Mouse (Mus musculus): ENCODE measurements at regions not wholly inside any gene's neighbourhood (a gene's known extent, or its start where the extent isn't known, plus 50 kb on each side); places are given as distances from the start of the nearest gene placed in this dataset.

DNA sequence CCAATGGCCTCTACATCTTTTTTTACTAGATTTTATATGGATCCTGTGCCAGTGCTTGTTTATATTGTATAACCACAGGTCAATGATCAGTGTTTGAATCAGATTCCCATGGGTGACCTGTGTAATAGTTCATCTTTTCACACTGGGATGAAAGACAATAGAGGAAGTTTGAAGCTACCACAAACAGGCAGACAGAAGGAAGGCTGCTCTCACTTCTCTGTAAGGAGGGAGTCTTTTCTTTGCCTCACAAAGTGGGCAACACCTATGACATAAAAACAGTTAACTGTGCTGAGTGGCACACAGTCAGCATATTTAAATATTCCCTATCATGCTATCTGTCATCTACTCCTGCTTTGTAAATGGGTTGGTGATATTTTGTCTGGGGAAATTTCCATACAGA, 450.9 kb upstream of the Adgrl2 start:
- no peak for ATAC-seq (ENCODE audit: insufficient number of reproducible peaks, low FRiP score, low TSS enrichment)

DNA sequence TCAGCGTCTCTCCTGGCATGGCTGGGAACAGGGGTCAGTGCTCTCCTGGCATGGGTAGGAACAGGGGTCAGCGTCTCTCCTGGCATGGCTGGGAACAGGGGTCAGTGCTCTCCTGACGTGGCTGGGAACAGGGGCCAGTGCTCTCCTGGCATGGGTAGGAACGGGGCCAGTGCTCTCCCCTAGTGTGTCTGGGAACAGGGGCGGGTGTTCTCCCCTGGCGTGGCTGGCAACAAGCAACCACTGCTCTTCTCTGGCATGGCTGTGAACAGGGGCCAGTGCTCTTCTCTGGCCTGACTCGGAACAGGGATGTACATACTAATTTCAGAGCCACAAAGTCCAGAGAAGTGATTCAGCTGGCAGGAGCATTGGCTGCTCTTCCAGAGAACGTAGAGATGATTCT, 447.4 kb upstream of the Adgrl2 start:
- ATAC-seq (ENCODE audit: insufficient number of reproducible peaks, low FRiP score, low TSS enrichment) = no peak

DNA sequence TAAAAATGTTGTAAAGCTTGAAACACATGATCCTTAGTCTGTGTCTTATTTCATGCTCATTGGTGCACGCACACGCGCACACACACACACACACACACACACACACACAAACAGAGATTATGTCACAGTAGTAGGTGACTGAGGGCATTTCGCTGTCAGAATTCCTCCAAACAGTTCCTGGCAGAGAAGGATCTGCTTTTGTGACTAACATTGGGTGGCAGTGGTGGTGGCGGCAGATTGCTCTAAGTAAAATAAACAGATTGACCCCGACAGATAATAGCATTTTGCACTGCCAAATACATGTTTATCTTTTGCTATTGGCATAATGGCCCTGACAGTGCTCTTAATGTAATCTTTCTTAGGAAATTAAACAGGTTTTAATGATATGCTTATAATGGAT, 446.6 kb upstream of the Adgrl2 start:
- ATAC-seq (ENCODE audit: insufficient number of reproducible peaks, low FRiP score, low TSS enrichment) = no peak

DNA sequence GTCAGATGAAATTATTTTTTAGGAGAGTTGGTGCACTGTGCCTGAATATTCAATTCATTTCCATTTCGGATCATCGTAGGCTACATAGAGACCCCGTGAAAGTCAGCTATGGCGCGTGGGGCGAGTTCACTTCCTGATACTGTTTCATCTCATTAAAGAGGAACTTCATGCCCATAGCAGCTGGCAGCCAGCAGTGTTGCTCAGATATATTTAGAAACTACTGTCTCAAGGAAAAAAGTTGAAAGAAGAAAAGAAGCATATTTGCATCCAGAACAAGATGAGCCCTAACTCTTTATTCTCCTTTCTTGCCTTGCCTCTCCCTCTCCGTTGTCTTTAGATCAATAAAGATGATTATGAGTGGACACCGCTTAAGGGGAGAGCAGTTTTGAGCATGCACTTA, 446.1 kb upstream of the Adgrl2 start:
- ATAC-seq (ENCODE audit: insufficient number of reproducible peaks, low FRiP score, low TSS enrichment) = no peak

DNA sequence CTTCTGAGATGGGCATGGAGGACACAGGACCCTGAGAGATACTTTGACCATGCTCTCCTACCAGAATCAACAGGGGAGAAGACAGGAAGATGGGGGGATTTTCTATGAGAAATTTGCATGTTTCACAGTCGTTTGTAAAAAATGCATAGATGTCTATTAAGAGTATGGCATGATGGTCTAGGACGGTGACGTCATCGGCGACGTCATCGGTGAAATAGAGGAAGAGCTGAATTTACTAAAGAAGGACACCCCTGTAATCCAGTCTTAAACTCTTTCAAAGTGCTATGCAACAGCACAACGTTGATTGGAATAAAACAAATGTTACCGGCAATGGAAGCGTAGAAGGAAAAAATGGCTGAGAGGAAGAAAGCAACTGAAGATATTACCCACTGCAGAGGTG, 441.4 kb upstream of the Adgrl2 start:
- no peak for ATAC-seq (ENCODE audit: insufficient number of reproducible peaks, low FRiP score, low TSS enrichment)

DNA sequence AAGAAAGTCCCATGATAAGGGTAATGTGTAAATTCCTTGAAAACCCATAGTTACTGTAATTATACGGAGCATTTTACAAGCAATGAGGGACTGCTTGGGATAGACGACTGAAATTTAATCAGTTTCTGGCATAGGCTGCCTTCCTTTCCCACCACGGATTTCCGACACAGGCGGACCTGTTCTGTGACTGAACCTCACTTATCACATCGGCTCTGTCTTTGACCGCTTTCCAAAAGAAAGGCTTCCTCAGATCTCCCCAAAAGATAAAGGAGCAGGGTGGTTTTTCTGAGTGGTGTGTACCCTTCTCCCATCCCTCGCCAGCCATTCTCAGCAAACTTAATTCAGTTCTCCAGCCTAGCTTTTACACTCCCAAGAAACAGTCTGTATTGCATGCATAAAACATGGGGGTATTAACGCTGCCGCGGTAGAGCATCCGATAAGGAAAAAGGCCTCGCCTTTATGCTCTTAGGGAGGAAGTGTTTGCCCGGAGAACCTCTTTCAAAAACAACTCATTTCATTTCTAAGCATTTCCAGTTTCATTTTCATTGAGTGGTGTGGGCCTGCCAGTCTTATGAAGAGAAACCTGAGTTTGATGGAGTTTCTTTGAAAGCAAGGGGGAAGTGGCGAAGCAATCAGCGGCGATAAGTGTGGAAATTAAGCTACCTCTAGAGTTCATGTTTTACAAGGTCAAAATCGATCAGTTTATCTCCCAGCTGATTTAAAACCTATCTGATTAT, 435.8 kb upstream of the Adgrl2 start:
- ATAC-seq (ENCODE audit: insufficient number of reproducible peaks, low FRiP score, low TSS enrichment) = no peak

DNA sequence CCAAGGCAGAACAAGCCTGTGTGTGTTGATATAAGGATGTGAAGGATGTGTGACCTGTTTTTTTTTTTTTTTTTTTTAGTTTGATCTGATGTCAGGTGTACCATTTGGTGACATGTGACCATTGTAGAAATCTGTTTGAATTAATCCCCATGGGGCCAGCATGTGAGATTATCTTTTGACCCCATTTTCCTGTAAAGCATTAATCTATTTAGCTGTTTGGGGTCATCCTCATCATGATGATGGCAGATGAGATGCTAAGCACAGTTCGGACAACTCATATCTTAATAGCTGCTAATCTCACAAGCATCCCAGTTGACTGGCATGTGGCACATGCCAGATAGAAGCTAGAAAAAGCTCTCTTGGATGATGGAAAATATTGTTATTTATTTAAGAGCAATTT, 434.0 kb upstream of the Adgrl2 start:
- ATAC-seq (ENCODE audit: insufficient number of reproducible peaks, low FRiP score, low TSS enrichment) = no peak

DNA sequence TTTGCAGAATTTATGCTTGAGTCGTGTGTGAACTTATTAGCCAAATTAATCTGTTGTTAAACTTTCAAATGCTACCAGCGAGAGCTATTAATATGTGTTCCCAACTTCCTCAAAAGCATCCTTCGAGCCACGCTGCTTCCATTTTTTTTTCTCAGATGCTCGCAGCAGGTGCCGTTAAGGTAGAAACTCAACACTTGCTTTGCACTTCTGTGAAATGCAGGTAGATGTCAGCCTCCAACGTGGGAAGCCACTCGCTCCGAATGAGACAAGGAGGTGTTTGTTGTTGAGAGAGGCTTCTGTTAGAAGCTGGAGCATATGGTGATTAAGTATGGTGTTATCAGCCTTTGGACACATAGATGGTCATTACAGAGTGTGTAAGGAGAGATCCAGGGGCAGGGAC, 433.1 kb upstream of the Adgrl2 start:
- ATAC-seq (ENCODE audit: insufficient number of reproducible peaks, low FRiP score, low TSS enrichment) = peak; percentile 22; the same call in 1 of the 2 replicates

DNA sequence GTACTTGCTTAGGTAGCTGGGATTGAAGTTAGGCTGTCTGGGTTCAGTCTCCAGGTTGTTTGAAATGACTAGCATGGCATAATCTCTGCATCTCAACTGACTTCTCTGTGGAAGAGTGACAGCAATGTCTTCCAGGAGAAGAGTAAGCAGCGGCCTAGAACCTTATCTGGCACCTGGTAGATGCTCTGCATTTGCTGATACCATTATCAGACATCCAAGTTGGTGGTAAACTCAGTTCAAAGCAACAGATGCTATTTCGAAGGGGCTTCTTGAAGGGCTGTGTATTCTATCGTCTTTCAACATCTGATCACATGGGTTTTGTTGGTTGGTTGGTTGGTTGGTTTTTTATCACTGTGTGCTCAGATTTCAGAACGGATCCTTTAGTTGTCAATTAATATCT, 424.7 kb upstream of the Adgrl2 start:
- no peak for ATAC-seq (ENCODE audit: insufficient number of reproducible peaks, low FRiP score, low TSS enrichment)

DNA sequence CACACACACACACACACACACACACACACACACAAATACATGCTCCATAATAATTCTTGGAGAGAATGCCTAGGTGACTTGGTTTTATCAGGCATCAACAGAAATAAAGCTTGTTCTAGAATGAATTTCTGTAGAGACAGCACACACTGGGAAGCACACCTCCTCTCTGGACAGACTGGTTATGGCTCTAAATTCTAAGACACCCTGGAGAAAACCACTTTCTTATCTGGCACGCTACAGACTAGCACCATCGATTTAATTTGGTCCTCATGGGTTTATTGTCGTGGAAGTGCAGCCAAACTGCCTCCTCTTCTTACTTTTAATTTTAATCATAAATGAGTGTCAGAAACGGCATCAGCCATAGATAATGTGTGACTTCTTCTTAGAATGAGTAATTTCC, 422.8 kb upstream of the Adgrl2 start:
- no peak for ATAC-seq (ENCODE audit: insufficient number of reproducible peaks, low FRiP score, low TSS enrichment)

DNA sequence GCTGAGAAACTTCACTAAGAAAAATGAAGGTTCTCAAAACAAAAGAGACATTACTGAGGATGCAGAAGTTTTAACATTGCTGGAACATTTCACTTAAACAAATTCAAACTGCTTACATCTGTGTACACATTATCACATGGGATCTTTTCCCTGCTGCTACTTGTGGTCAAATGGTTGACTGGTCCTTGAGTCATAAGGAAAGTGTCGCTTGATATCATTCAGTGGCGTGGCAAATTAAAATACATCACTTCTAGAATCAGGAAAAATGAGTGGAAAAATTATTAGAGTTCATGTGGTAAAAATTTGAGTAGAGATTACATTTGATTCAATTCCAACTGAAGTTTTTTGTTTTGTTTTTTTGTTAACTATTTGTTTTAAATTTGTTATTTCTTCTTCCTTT, 420.2 kb upstream of the Adgrl2 start:
- no peak for ATAC-seq (ENCODE audit: insufficient number of reproducible peaks, low FRiP score, low TSS enrichment)

DNA sequence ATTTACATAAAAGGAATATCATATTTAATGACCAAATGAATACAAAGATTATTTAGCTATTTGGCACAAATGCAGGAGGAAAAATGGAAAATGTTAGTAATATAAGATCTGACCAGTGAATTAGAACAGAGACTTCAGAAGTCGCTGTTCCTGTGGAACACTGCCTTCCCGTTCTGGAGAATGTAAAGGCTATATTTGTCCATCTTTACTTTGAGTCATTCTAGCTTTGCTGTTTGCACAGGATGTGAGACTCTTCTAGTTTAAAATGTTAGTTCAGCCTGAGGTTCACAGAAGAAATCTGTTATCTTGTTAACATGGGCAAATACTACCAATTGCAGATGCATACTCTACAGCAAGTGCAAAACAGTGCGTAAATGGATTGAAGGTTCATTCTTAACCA, 418.5 kb upstream of the Adgrl2 start:
- no peak for ATAC-seq (ENCODE audit: insufficient number of reproducible peaks, low FRiP score, low TSS enrichment)

DNA sequence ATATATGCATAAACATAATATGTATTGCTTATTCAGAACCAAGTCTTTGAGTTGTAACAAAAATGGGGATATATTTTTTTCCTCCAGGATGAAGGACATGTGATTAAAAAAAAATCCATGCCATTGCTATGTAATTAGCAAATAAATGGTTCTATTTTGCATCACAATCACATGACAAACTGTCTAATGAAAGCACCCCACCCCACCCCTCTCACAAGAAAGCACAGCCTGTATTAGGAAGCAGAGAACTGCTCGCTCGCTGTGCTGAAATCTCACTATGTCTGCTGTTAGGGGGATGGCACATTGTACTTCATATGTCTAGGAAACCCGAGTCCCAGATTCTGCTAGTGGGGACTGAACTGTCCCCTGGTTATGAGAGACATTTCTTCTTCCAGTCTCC, 415.5 kb upstream of the Adgrl2 start:
- no peak for ATAC-seq (ENCODE audit: insufficient number of reproducible peaks, low FRiP score, low TSS enrichment)

DNA sequence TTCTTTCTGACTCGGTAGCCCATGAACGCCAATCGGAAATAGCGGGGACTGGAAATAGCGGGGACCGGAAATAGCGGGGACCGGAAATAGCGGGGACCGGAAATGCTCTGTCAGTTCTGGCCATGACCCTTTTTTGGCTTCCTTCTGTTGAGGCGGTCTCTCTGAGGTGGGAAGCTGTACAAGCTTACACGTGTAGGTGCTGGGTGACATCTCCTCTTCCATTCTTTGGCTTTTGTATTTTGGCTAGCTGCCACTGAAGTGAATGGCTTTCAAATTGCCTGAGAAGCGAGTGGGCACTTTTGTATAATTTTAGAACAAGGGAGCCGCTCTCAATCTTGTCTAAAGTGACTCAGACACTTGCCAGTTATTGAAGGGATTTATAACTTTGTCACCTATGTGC, 414.3 kb upstream of the Adgrl2 start:
- ATAC-seq (ENCODE audit: insufficient number of reproducible peaks, low FRiP score, low TSS enrichment) = no peak

DNA sequence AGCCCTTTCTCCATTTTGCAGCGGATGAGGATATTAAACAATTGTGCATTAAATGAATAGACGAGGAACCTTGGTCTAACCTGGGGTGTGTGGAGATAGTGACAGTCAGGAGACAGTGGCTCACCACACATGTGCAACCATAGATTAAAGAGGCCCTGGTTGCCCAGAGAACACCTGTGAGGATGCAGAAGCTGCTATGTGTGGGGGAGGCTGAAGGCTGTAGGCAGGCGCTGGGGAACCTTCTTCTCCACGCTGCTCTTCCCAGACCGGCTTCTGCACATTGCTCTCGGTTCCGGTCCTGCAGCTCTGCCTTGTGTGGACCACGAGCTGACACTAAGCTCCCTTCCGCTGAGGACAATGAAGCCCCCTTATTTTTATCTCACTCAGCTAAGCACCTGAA, 412.1 kb upstream of the Adgrl2 start:
- ATAC-seq (ENCODE audit: insufficient number of reproducible peaks, low FRiP score, low TSS enrichment) = no peak

DNA sequence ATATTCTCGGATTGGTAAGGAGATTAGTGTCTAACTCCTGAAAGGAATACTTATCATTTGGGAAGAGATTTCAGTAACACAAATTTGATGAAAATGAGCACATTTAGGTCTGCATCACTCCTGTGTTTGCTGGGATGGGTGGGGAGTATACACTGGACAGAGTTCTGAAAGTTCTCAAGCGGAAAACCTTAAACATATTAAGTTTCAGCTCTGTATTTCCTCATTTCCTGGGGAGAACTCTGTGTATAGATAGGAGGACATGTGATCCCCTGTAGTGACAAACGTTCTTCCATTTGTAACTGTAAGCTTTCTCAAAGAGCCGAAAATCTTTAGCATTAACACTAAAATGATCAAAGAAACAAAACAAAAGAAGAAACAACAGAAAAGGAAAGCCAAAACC, 404.7 kb upstream of the Adgrl2 start:
- no peak for ATAC-seq (ENCODE audit: insufficient number of reproducible peaks, low FRiP score, low TSS enrichment)

DNA sequence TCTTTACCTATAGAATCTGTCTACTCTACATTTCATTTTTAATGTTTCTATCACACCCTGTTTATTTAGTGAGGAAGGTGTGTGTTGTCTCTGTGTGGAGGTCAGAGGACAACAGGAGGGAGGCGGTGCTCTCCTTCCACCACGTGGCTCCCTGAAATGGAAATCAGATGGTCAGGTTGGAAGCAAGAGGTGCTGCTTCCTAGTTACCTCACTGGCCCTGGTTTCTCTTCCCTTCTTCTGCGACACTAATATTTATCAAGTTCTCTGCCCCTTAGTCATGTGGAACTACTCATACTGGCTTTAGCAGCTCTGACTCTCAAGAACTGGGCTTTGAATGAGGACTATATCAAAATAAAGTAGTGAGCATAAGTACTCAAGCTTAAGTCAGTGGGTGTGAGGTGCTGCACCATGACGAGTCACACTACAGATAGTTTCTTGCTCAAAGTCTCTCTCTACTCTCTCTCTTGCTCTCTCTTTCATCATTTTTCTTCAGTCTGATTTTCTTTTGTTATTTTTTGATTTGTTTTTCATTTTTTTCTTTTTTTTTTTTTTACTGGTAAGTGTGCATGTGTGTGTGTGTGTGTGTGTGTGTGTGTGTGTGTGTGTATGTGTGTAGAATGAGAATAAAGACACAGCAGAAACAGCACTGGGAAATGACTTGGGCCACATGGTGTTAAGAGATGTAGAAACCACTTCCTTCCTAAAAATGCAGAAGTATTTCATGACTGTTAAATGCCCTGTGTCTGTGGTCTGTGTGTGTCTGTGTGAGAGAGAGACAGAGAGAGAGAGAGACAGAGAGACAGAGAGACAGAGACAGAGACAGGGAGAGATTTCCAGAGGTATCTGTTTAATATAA, 403.2 kb upstream of the Adgrl2 start:
- no peak for ATAC-seq (ENCODE audit: insufficient number of reproducible peaks, low FRiP score, low TSS enrichment)

DNA sequence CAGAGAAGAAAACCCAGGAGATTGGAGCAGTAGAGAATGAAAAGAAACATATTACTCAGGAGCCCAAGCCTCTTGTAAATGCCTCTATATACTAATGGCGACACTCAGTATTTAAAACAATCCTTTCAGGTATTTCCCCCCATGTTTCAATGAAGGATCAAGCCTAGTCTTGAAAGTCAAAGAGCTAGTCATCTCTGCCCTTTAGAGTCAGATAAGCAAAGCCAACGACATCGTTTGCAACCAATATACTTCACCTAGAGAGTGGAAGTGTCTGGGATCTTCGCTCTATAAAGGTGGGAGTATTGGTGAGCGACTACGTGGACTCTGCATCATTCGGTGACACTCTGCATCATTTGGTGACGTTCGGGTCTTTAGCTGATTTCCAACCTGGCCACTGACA, 401.8 kb upstream of the Adgrl2 start:
- no peak for ATAC-seq (ENCODE audit: insufficient number of reproducible peaks, low FRiP score, low TSS enrichment)

DNA sequence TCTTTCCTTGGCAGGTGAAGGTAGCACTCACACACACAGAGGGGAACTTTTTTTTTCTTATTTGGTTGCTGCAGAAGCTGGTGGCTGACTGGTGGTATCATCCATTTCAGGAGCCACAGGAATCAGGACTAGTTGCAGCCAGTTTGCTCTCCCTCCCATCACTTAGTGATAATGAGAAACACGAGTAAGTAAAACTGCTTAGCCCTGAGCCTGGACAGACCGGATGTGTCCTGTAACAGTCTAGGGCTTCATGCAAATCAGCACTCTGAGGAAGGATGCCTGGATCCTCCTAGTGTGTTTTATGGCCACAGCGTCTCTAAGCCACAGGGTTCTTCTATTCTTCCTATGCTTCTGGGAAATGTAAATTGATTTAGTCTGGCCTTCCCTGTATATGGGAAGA, 397.2 kb upstream of the Adgrl2 start:
- no peak for ATAC-seq (ENCODE audit: insufficient number of reproducible peaks, low FRiP score, low TSS enrichment)

DNA sequence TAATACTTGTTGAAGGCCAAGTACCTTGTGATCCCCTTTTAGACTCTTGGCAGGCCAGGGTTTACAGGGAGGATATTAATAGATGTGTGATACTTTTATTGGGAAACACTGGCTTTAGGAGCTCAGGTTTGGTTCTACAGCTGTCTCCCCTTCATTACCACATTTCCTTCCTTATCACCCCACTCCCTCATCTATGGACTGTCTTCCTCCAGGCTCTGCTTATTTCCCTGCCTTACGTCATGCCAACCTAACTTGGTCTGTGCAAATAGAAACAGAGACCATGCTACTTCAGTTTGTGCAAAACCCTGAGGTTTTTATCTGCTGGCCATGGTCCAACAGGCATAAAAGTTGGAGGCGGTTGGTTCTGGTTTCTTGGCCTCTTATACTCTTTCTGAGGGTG, 395.7 kb upstream of the Adgrl2 start:
- ATAC-seq (ENCODE audit: insufficient number of reproducible peaks, low FRiP score, low TSS enrichment) = no peak

DNA sequence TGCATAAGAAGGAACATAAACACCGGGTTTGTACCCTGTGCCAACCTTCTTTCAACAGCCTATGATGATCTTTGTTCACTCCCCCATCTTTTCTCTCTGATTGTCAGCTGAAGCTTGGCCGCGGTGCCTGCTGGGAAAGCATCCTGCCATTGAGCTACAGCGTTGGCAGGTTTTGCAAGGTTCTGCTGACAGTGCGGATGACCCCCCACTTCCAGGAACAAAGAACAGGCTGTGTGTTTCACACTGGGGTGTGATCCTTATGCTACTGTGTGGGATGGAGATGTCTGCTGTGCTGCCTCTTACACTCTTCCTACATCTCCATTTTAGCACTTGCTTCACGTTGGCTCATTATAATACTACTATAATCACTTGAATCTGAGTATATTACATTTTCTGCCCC, 395.0 kb upstream of the Adgrl2 start:
- ATAC-seq (ENCODE audit: insufficient number of reproducible peaks, low FRiP score, low TSS enrichment) = no peak

All from cerebellum, adult (tissue).